Comparison of ENCODE assay signal across 23 mouse cellular contexts in the genomic region with DNA sequence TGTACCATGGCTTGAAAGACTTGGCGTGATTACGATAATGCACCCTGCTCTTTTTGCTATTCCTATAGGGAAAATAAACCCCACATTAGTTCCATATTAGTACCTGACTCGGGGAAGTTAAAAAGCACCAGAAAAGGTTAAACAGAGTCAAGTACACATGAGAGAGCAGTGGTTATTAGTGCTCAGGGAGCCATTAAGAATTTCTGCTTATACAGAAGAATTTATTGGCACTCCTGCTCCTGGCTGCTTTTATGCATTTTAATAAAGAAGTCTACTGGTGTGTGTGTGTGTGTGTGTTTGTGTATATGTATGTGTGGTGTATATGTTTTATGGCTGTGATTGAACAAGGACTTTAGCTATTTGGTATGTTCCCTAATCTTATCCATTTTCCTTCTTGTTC.
A peak's percentile ranks its signal among the peaks of the same experiment; 100 is the strongest.
DNase-seq lines count a peak whose midpoint lies in the region; ATAC-seq and TF ChIP-seq lines count a peak whose summit lies in the region.
"Had no signal": no experiment of that assay in that cellular context is flagged by ENCODE, and none has a peak within 500 bp of the region (broad histone marks: within the 10 kb centered on the region; RNA-seq: fewer than 3 reads in every experiment).

No protein-coding gene starts in this region.

- DNase-seq in limb, embryonic 10.5 days (ENCODE audit: low spot score): no peak
- DNase-seq in limb, embryonic 14.5 days (ENCODE audit: low spot score): peak; percentile 94
- no peak for DNase-seq in gastrocnemius, postnatal 10 days
- DNase-seq: B cell, adult 2 months; cerebellum, adult 8-10 months; gastrocnemius, postnatal 25 days; heart, adult 18-20 months; heart, postnatal 36 days; lung, postnatal 36 days; right cerebral cortex, adult 18-20 months; spleen, adult 18-20 months; thymus, postnatal 14 days had no signal

- peak overlapping the region; percentile 13 for H3K4me2 ChIP-seq in limb, embryonic 12.5 days
- peak overlapping the region; percentile 28; the same call in 1 of the 2 replicates for H3K4me2 ChIP-seq in limb, embryonic 14.5 days (replicated peaks; ENCODE audit: low read depth, low read length, severe bottlenecking)
- H3K4me2 ChIP-seq in neural tube, embryonic 14.5 days (ENCODE audit: low read depth, low read length): no peak overlapping the region; the same call in 1 of the 2 replicates
- H3K4me2 ChIP-seq: embryonic facial prominence, embryonic 12.5 days; heart, embryonic 11.5 days; liver, embryonic 11.5 days had no signal

- H3K27me3 ChIP-seq in limb, embryonic 12.5 days: peaks cover 6% of the 10 kb centered on the region; the same call in 1 of the 2 replicates
- no peaks in the 10 kb centered on the region for H3K27me3 ChIP-seq in limb, embryonic 10.5 days (ENCODE audit: low read depth, poor library complexity, severe bottlenecking)
- no peaks in the 10 kb centered on the region for H3K27me3 ChIP-seq in limb, embryonic 14.5 days (ENCODE audit: control insufficient read depth, insufficient read depth, low read length)
- H3K27me3 ChIP-seq in neural tube, embryonic 14.5 days (ENCODE audit: control insufficient read depth, insufficient read depth, low read length): no peaks in the 10 kb centered on the region
- H3K27me3 ChIP-seq: embryonic facial prominence, embryonic 12.5 days; hindbrain, embryonic 13.5 days had no signal

- H3K27ac ChIP-seq in limb, embryonic 12.5 days: peak overlapping the region; percentile 71
- no peak overlapping the region for H3K27ac ChIP-seq in limb, embryonic 10.5 days
- peak overlapping the region; percentile 57; the same call in 1 of the 2 replicates for H3K27ac ChIP-seq in embryonic fibroblast, embryonic 13.5 days (ENCODE audit: insufficient read depth, low read length)
- no peak overlapping the region; the same call in 1 of the 2 replicates for H3K27ac ChIP-seq in limb, embryonic 14.5 days (replicated peaks; ENCODE audit: low read depth, low read length)
- H3K27ac ChIP-seq in neural tube, embryonic 14.5 days (ENCODE audit: low read depth, low read length): no peak overlapping the region
- H3K27ac ChIP-seq: embryonic facial prominence, embryonic 12.5 days; left cerebral cortex, adult 2 months had no signal

- TF ChIP-seq POLR2A in embryonic fibroblast, embryonic 13.5 days (IDR thresholded peaks at IDR 0.05; ENCODE audit: low read depth, low read length): no peak
- no peak for TF ChIP-seq POLR2A in limb, embryonic 14.5 days (IDR thresholded peaks at IDR 0.05; ENCODE audit: borderline replicate concordance, extremely low read depth, insufficient read depth, insufficient read length)

- H3K9me3 ChIP-seq in limb, embryonic 12.5 days: no peaks in the 10 kb centered on the region
- no peaks in the 10 kb centered on the region for H3K9me3 ChIP-seq in limb, embryonic 10.5 days (replicated peaks)
- no peaks in the 10 kb centered on the region for H3K9me3 ChIP-seq in limb, embryonic 14.5 days (ENCODE audit: control insufficient read depth, low read length)
- no peaks in the 10 kb centered on the region for H3K9me3 ChIP-seq in neural tube, embryonic 14.5 days (ENCODE audit: control insufficient read depth, low read length)
- H3K9me3 ChIP-seq: embryonic facial prominence, embryonic 12.5 days; hindbrain, embryonic 13.5 days had no signal

- no peak for TF ChIP-seq CTCF in embryonic fibroblast, embryonic 13.5 days (IDR thresholded peaks at IDR 0.05; ENCODE audit: borderline replicate concordance, insufficient read depth, low read length)

- ATAC-seq in limb, embryonic 12.5 days (ENCODE audit: insufficient number of reproducible peaks, insufficient read depth, low FRiP score, low TSS enrichment, low read depth): peak; percentile 76
- peak; percentile 58 for ATAC-seq in limb, embryonic 14.5 days (ENCODE audit: low FRiP score, low read depth)
- 0 out of 2 replicates have a peak, but pooled peaks have one; percentile 44 for ATAC-seq in neural tube, embryonic 14.5 days (ENCODE audit: low read depth)
- no peak for ATAC-seq in frontal cortex, adult (ENCODE audit: low TSS enrichment)
- ATAC-seq: intestine, postnatal 0 days had no signal

- peaks cover 42% of the 10 kb centered on the region for H3K4me1 ChIP-seq in limb, embryonic 12.5 days (replicated peaks)
- H3K4me1 ChIP-seq in limb, embryonic 10.5 days: peaks cover 21% of the 10 kb centered on the region
- no peaks in the 10 kb centered on the region for H3K4me1 ChIP-seq in embryonic fibroblast, embryonic 13.5 days (ENCODE audit: control insufficient read depth, insufficient read depth, low read length)
- peaks cover 27% of the 10 kb centered on the region for H3K4me1 ChIP-seq in limb, embryonic 14.5 days (ENCODE audit: control insufficient read depth, insufficient read depth, low read length)
- H3K4me1 ChIP-seq in neural tube, embryonic 14.5 days (ENCODE audit: control insufficient read depth, insufficient read depth, low read length): peaks cover 15% of the 10 kb centered on the region
- H3K4me1 ChIP-seq: embryonic facial prominence, embryonic 12.5 days had no signal

- WGBS in limb, embryonic 12.5 days: 24% methylated on average over 3 of the region's 3 CpGs
- 84% methylated on average over 3 of the region's 3 CpGs for WGBS in limb, embryonic 10.5 days
- WGBS in limb, embryonic 14.5 days: 16% methylated on average over 3 of the region's 3 CpGs
- WGBS in neural tube, embryonic 14.5 days: 29% methylated on average over 3 of the region's 3 CpGs

- no peak overlapping the region for H3K4me3 ChIP-seq in limb, embryonic 12.5 days (replicated peaks)
- H3K4me3 ChIP-seq in limb, embryonic 10.5 days: no peak overlapping the region
- H3K4me3 ChIP-seq in embryonic fibroblast, embryonic 13.5 days (ENCODE audit: insufficient read depth, low read length): no peak overlapping the region
- no peak overlapping the region for H3K4me3 ChIP-seq in limb, embryonic 14.5 days (replicated peaks; ENCODE audit: low read length)
- no peak overlapping the region for H3K4me3 ChIP-seq in neural tube, embryonic 14.5 days (ENCODE audit: low read depth, low read length)
- H3K4me3 ChIP-seq: embryonic facial prominence, embryonic 12.5 days; erythroblast, embryonic 14.5 days; hindbrain, embryonic 13.5 days; left cerebral cortex, adult 2 months had no signal

- H3K9ac ChIP-seq in limb, embryonic 12.5 days (replicated peaks): no peak overlapping the region
- no peak overlapping the region for H3K9ac ChIP-seq in limb, embryonic 14.5 days (ENCODE audit: low read depth, low read length, severe bottlenecking)
- no peak overlapping the region for H3K9ac ChIP-seq in neural tube, embryonic 14.5 days (replicated peaks; ENCODE audit: low read depth, low read length)
- H3K9ac ChIP-seq: embryonic facial prominence, embryonic 12.5 days; hindbrain, embryonic 13.5 days had no signal

- no peaks in the 10 kb centered on the region for H3K36me3 ChIP-seq in limb, embryonic 12.5 days
- H3K36me3 ChIP-seq in limb, embryonic 10.5 days: no peaks in the 10 kb centered on the region
- no peaks in the 10 kb centered on the region for H3K36me3 ChIP-seq in limb, embryonic 14.5 days (ENCODE audit: control insufficient read depth, insufficient read depth, low read length)
- H3K36me3 ChIP-seq in neural tube, embryonic 14.5 days (ENCODE audit: control insufficient read depth, insufficient read depth, low read length): no peaks in the 10 kb centered on the region
- H3K36me3 ChIP-seq: embryonic facial prominence, embryonic 12.5 days; hindbrain, embryonic 13.5 days had no signal

Comparison
In these comparisons a context has a peak if more than half of its experiments do, and no peak if none do; other contexts are left out.
1. H3K27ac ChIP-seq: peak in limb, embryonic 12.5 days (single experiment) and embryonic fibroblast, embryonic 13.5 days (single experiment); none in limb, embryonic 10.5 days (single experiment), limb, embryonic 14.5 days (single experiment) and neural tube, embryonic 14.5 days (single experiment).